In the genomic region with DNA sequence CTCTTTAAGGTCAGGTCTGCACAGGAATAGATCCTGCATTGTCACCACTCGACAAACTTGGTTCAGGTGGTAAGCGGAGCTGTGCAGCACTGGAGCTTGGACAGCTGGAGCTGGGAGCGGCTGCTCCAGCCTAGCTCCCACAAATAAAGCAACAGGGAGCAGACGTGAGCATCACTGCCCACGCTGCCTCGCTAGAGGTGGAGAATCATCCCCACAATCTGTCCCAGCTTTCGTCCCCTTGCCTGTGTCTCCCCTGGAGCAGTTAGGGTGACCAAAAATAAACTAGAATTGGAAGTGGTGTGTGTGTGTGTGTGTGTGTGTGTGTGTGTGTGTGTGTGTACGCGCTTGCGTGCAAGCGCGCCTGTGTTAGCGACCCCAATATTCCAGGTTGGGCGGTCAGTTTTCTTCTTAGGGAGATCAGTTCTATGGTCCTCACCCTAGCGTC, we compare ENCODE assay signal across 8 mouse cellular contexts. TPM values are rescaled to one million over a fixed set of nuclear protein-coding genes. Genes with fewer than 3 reads are reported as not detected.
DNase-seq lines count a peak whose midpoint lies in the region; ATAC-seq lines count a peak whose summit lies in the region.

No protein-coding gene starts in this region.

- ATAC-seq in heart, embryonic 12.5 days (ENCODE audit: insufficient number of reproducible peaks, low FRiP score), result peak; percentile 31; the same call in 1 of the 2 replicates
- ATAC-seq in midbrain, embryonic 12.5 days (ENCODE audit: low FRiP score, low read depth), result peak; percentile 59

- H3K36me3 ChIP-seq in heart, embryonic 12.5 days, result no peaks in the 10 kb centered on the region
- H3K36me3 ChIP-seq in midbrain, embryonic 12.5 days, result no peaks in the 10 kb centered on the region

- H3K9me3 ChIP-seq in heart, embryonic 12.5 days (replicated peaks), result no peaks in the 10 kb centered on the region
- no peaks in the 10 kb centered on the region for H3K9me3 ChIP-seq in midbrain, embryonic 12.5 days

- H3K4me1 ChIP-seq in heart, embryonic 12.5 days (replicated peaks), result no peaks in the 10 kb centered on the region; the same call in 1 of the 2 replicates
- peaks cover 11% of the 10 kb centered on the region; the same call in 1 of the 2 replicates for H3K4me1 ChIP-seq in midbrain, embryonic 12.5 days

- no peak for DNase-seq in heart, postnatal 4 days
- peak; percentile 59 for DNase-seq in cerebellum, adult 9-11 months
- DNase-seq in frontal cortex, postnatal 14 days (ENCODE audit: low spot score in 2 of 2), result peak; percentile 46 to 64
- DNase-seq in layer of hippocampus, postnatal 14 days (ENCODE audit: low spot score in 2 of 2), result peak; percentile 52 to 64
- peak; percentile 87 for DNase-seq in telencephalon, adult 2 months (ENCODE audit: low read depth, low spot score)
- DNase-seq in urinary bladder, postnatal 25 days (ENCODE audit: low spot score), result no peak

- H3K4me3 ChIP-seq in heart, embryonic 12.5 days, result peak overlapping the region; percentile 70
- peak overlapping the region; percentile 74 for H3K4me3 ChIP-seq in midbrain, embryonic 12.5 days

- 3% methylated on average over 15 of the region's 15 CpGs for WGBS in heart, embryonic 12.5 days
- 1% methylated on average over 15 of the region's 15 CpGs for WGBS in midbrain, embryonic 12.5 days

- no peak overlapping the region for H3K27ac ChIP-seq in heart, embryonic 12.5 days (ENCODE audit: poor library complexity, severe bottlenecking)
- peak overlapping the region; percentile 95 for H3K27ac ChIP-seq in midbrain, embryonic 12.5 days (replicated peaks)

- peak overlapping the region; percentile 99 for H3K4me2 ChIP-seq in heart, embryonic 12.5 days
- peak overlapping the region; percentile 67 for H3K4me2 ChIP-seq in midbrain, embryonic 12.5 days (replicated peaks)

- no peaks in the 10 kb centered on the region for H3K27me3 ChIP-seq in heart, embryonic 12.5 days (replicated peaks)
- no peaks in the 10 kb centered on the region for H3K27me3 ChIP-seq in midbrain, embryonic 12.5 days

- peak overlapping the region; percentile 84 for H3K9ac ChIP-seq in heart, embryonic 12.5 days
- H3K9ac ChIP-seq in midbrain, embryonic 12.5 days (replicated peaks), result peak overlapping the region; percentile 85

RNA-seq across cellular contexts. Expression of a gene that starts 1.0 kb away (rescaled TPM):
- 1.1 and 1.2 TPM in 2 replicates for polyA plus RNA-seq in heart, embryonic 12.5 days (2016; fragmentation: Nextera tagmentation; extraction: Ambion mirVana)
- total RNA-seq in heart, postnatal 4 days (2021), result 1 to 10 TPM; 6.3 to 8.5 TPM
- 10 to 100 TPM; 65.7 to 75.6 TPM for total RNA-seq in layer of hippocampus, postnatal 14 days (2021)
- polyA plus RNA-seq in midbrain, embryonic 12.5 days (2016; fragmentation: Nextera tagmentation; extraction: Ambion mirVana), result 3.4 and 4.4 TPM in 2 replicates

Comparison
In these comparisons a context has a peak if more than half of its experiments do, and no peak if none do; other contexts are left out.
1. DNase-seq: peak in cerebellum, adult 9-11 months (single experiment), frontal cortex, postnatal 14 days (2 of 2), layer of hippocampus, postnatal 14 days (2 of 2) and telencephalon, adult 2 months (single experiment); none in heart, postnatal 4 days (single experiment) and urinary bladder, postnatal 25 days (single experiment).
2. RNA of a gene that starts 1.0 kb away (total RNA-seq): 65.7 to 75.6 TPM in layer of hippocampus, postnatal 14 days; 6.3 to 8.5 TPM in heart, postnatal 4 days; every median in the first group is over 4 times any median in the second.